Mouse (Mus musculus) kidney, adult 11 months (tissue): ENCODE measurements around the gene Scd2.
"Not testable (repeated sequence)": the region's sequence is repeated elsewhere in the genome, so short reads cannot be mapped to it uniquely, and the experiment has no call there.

ENCODE experiments used
- DNase-seq: peaks from one replicate; pipeline ENCODE4 v3.0.0; 2022

The Scd2 gene

DNA sequence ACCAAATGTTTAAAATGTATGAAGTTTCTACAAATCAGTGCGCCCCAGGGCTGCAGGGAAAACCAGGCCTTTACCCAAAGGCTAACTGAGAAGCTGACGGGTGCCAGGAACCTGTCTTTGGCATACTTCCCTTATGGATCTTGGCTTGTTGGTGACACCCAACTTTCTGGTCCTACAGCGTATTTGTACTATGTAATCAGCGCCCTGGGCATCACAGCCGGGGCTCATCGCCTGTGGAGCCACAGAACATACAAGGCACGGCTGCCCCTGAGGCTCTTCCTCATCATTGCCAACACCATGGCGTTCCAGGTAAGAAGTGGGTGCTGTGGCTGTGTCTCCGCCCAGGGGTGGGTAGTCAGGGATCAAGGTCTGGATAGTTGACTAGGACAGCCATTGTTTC lies 4.4 kb downstream of the Scd2 start:
- no peak for DNase-seq

DNA sequence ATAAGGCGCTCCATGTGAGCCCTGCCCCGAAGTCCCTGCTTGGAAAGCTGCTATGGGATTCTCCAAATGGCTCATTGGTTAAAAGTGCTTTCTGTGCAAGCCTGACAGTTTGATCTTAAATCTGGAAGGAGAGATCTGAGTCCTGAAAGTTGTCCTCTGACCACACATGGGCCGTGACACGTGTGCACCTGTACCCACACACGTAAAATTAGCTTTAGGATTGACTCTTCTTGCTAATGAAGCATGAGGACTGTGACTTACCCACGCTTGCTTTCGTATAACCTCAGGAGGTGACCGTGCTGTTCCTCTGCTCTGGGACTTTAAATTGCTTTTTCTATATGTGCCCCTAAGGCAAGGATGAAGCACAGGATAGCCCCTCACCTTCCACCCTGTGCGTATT lies 5.6 kb downstream of the Scd2 start:
- no peak for DNase-seq

GRCm38 (mm10) chr19:44299902-44300301 lies 6.4 kb downstream of the Scd2 start:
- no peak for DNase-seq

DNA sequence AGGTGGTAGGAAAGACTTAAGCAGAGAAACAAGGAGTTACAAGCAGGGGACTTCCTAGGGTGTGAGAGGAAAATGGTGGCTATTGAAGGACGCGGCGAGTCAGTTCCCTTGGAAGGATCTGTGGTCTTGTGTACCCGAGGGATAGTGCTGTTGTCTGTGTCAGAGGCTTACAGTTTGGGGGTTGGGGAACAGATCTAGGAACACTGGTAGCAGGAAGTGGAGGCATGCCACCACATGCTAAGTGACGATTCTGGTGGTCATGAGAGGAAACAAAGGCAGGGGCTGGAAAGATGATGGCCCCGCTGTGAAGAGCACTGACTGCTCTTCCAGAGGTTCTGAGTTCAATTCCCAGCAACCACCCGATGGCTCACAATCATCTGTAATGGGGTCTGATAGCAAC lies 7.0 kb downstream of the Scd2 start:
- no peak for DNase-seq

DNA sequence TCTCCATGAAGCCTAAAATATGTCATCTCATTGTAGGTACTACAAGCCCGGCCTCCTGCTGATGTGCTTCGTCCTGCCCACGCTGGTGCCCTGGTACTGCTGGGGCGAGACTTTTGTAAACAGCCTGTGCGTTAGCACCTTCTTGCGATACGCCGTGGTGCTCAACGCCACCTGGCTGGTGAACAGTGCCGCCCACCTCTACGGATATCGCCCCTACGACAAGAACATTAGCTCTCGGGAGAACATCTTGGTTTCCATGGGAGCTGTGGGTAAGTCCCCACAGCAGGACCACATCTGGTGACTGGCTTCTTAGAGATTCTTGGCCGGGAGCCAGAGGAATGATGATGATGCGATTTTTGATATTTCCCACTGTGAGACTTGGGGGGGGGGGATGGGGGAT lies 7.7 kb downstream of the Scd2 start:
- no peak for DNase-seq

GRCm38 (mm10) chr19:44301671-44302305 lies 8.3 kb downstream of the Scd2 start:
- DNase-seq = no peak

- DNase-seq = no peak
These were observed 9.4 kb downstream of the Scd2 start for GRCm38 (mm10) chr19:44302901-44303300.

- no peak for DNase-seq
These were observed 10.0 kb downstream of the Scd2 start for GRCm38 (mm10) chr19:44303502-44303901.

DNA sequence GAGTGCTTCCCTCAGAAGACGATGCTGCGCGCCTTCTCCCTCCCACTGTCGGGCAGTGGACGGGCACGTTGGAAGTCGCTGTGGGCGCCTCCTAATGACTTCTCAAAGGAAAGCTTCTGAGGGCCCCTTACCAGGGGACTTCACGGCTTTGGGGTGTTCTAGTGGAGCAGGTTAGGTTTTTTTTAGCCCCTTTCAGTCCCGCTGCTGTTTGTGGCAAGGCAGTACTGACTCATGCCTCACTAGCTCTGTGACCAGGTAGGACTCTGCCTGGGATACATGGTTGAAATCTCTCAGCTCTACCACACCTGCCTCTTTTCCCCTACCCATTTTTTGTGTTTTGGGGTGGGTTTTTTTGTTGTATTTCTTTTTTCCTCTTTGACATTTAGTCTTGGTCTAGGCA lies 10.9 kb downstream of the Scd2 start:
- no peak for DNase-seq

DNA sequence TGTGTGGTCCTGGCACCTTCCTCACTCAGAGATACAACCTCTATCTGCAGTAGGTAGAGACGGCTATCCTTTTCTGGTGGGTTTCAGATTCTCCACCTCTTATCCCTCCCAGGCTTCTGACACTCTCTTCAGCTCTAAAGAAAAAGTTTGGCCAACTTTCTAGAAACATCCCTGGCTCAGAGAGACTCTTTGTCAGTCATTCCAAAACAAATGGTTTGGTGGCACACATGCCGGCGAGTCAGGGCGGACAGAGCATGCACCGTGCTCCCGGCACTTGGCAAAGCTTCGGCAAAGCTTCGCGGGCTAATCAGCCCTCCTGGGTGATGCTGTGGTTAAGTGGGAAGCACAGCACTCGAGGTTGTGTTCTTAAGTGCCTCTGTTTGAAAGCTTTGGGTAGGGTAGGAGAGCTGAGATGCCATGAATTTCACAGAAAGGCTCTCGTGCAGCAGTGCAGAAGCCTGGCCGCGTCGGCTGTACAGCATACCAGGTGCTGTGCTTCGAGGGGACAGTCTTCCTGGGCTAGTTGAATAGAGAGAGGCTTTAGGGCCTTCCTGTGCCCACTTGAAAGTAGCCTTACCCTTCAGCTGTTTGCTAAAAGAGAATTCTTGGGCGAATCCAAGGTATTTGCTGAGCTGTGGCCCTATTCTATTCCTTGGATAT lies 11.5 kb downstream of the Scd2 start:
- DNase-seq = no peak

DNA sequence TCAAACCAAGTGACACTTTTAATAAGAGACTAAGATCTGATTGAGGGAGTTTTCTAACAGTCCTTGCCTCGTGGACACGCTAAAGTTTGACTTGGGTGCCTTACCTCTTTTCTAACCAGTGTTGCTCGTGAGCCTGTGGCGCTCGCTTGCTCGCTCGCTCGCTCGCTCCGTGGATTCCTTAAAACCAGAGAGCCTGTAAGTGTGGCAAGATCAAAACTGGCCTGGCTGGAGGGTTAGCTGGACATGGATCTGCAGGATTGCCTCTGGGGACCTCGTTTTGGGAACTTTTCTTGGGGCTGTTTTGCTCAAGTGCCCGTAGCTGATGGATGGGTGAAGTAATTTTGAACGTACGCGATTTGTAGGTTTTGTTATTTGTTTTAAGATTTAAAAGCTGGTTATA lies 12.2 kb downstream of the Scd2 start:
- DNase-seq = no peak

DNA sequence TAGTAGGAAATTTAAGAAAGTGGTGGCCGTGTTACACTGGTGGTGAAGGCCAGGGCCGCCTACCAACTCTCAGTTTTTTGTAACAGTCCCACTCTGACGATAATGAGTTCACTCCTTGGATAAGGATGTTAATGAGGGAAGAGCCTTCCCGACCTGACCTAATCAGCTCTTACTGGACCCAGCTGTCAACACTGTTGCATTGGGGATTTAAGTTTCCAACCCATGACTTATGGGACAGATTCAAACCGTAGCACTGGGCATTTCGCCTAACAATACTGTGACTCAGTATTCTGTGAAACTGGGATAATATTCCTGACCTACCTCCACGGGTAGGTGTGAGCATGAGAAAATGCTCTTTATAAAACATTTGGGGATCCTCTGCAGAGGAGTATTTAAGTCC lies 12.7 kb downstream of the Scd2 start:
- no peak for DNase-seq

GRCm38 (mm10) chr19:44307101-44307914 lies 13.8 kb downstream of the Scd2 start:
- DNase-seq = no peak

GRCm38 (mm10) chr19:44307915-44308470 lies 14.5 kb downstream of the Scd2 start:
- DNase-seq = no peak

- no peak for DNase-seq
These were observed 15.3 kb downstream of the Scd2 start for GRCm38 (mm10) chr19:44308611-44309246.

DNA sequence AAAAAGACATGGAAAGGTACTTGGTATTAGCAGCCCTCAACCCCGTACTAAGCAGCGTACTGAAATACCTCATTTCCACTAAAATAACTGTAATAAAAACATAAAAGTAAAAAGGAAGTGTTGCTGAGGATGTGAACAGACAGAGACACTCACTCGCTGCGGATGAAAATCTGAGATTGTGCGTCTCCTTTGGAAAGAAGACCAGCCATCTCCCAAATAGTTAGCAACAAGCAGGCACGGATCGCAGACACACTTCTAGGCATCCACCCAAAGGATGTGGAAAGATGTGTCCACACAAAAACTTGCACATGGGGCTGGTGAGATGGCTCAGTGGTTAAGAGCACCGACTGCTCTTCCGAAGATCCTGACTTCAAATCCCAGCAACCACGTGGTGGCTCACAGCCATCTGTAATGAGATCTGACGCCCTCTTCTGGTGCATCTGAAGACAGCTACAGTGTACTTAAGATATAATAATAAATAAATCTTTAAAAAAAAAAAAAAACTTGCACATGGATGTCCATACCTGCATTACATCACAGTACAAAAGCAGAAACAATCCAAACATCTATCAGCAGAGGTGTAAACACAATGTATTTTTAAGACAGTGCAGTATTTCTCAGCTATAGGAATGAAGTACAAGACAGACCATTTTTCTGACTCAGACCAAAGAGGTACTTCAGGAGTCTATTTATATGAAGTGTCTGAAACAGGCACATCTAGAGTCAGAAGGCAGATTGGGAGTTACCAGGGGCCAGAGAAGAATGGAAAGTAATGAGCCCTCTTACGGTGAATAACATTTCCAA lies 16.1 kb downstream of the Scd2 start:
- no peak for DNase-seq

GRCm38 (mm10) chr19:44310155-44310575 lies 16.7 kb downstream of the Scd2 start:
- not testable (repeated sequence) for DNase-seq

GRCm38 (mm10) chr19:44310814-44311213 lies 17.3 kb downstream of the Scd2 start:
- no peak for DNase-seq

- DNase-seq = peak; percentile 13
These were observed 18.0 kb downstream of the Scd2 start for GRCm38 (mm10) chr19:44311306-44312006.

DNA sequence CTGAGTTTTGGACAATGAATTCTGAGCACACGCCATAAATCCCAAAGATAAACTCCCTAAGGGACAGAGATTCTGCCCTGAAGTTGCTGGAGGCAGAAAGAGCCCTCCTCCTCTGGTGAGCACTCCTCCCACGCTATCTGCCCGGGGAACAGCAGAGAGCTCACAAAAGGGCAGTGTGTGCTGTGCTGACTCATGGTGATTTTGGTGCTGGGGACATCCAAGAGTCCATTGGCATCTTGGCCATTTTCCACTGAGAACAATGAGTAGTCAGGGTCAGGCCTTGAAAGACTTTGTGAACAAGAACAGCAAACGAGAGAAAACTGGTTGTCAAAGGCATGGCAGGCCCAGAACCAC lies 18.5 kb downstream of the Scd2 start:
- DNase-seq = peak; percentile 18

- no peak for DNase-seq
These were observed 19.6 kb downstream of the Scd2 start for GRCm38 (mm10) chr19:44313066-44313465.

DNA sequence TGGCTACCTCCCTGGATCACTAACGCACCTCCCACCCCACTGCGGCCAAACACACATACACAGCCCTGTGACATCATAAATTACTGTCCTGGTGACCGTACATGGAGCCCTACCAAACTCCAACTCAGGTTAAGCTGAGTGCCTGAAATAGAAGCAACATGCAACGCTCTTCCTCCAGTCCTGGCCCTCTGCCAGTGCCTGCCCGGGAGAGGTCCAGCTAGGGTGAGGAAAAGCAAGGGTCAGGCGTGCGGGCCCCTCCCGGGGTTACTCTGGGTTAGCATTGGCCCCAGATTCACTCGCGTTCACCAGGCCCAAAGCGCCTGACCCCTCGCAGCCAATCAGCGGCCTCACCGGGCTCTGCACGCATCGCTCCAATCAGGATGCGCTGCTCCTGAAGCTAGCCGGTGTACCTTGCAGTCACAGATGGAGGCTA lies 20.9 kb downstream of the Scd2 start:
- DNase-seq = peak; percentile 94
